Mouse (Mus musculus): ENCODE results near the gene Daam1.

Gene Daam1

DNA sequence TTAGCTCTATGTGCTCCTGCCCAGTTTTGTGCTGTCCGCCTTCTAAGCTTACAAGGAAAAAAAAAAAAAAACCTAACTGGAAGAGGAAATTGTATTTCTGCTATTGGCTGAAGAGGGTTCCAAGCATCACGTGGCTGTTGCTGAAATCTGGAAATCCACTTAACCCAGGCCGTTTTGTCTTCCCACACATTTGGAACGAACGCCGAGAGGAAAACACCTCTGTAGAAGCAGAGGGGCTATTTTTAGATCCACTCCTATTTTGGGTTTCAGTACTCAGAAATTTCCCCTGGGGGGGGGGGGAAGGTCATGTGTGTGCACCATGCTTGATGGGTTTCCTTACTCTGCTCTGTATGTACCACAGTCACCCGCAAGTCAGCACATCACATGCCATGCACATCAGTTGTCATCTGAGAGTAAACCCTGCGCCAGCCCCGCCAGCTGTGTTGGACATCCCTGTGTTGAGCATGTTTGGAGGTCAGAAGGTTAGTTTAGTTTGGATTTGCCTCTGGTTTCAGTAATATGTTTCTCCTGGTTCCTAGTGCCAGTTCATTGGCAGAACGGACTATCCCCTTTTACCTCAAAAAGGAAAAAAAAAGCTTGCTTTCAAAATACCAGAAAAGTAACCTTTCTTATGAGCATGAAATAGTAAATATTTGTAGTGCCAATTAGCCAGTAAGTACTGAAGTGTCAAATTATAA is 33.1 kb downstream of the Daam1 start:
- DNase-seq (ENCODE audit: low spot score in 2 of 2), result no peak

DNA sequence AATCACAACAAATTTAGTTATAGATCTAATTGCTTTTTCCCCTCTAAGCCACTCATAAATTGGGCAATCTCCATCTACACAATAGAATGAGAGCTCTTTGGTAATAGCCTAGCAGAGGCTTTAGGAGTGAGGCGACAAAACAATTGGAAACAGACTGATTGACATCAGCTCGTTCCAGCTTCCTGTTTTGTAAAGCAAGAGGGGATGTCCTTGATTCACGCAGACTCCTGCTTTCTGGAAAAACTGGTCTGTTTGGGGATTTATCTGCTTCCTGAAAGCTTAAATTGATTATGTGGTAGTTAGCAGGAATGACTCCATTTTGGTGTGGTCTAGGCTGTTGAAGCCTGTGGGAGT is 33.6 kb downstream of the Daam1 start:
- DNase-seq (ENCODE audit: low spot score in 2 of 2), result no peak

DNA sequence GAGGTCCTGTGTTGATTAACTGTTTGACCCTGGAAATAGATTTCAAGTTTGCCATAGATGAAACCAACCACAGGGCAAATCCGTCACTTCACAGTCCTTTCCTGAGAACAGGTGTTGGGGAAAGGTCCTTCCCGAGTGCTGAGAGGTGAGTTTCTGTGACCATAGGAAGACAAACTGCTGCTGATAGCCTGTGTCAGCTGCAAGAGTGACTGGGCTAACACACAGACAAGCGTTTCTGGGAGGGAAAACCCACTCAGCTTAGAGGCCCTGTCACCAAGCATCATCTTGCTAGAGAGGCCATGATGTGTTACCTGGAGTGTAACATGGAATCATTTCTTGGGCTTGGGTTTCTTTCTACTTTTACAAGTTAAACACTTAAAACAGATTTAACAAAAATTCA is 35.1 kb downstream of the Daam1 start:
- no peak for DNase-seq (ENCODE audit: low spot score in 2 of 2)

DNA sequence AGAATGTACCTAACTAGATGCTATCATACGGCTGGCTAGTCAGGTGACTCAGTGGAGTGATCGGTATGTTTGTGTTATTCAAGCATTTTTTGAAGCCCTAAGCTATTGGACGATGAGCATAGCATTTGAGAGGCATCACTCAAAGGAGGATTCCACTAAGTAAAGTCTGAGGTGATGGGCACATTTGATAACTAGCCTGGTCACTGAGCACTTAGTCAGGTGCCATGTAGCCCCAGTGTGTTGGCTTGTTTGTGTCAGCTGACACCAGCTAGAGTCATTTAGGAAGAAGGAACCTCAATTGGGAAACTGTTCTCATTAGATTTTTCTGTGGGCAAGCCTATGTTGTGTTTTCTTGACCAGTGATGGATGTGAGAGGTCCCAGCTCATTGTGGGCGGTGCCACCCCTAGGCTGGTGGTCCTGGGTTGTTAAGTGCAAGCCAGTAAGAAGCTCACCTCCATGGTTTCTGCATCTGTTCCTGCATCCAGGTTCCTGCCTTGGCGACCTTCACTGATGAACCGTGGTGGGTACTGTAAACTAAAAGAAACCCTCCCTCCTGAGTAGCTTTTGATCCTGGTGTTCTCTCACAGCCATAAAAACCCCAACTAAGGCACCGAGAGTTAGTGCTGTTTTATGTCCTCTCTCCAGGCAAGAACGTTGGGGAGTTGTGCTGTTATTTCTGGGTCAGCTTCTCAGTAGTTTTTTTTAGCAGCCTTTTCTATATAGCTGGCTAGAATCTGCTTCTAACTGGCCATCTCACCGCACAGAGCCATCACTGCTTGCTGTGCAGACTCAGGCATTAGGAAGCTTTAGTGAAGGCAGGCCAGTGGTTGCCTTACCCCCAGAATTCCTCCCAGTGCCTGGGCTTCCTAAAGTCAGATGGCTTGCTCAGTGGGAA is 36.7 kb downstream of the Daam1 start:
- no peak for DNase-seq (ENCODE audit: low spot score in 2 of 2)

DNA sequence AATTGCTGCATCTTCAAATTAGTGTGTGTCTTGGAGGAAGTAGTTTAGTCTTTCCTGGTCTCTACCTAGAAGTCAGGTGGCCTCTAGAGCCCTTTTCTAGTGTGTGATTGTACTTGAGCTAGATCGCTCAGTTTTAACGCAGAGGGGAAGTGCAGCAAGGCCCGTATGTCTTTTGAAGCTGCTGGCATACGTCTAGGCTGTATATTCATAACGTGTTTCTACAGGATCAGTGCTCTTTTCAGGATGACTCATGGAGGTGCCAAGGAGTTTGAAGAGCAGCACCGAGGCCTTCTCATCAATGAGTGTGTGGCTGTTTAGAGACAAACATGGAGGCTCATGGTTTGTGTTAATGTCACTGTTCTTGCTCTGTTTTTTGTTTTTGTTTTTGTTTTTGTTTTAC is 39.8 kb downstream of the Daam1 start:
- DNase-seq (ENCODE audit: low spot score in 2 of 2), result no peak

DNA sequence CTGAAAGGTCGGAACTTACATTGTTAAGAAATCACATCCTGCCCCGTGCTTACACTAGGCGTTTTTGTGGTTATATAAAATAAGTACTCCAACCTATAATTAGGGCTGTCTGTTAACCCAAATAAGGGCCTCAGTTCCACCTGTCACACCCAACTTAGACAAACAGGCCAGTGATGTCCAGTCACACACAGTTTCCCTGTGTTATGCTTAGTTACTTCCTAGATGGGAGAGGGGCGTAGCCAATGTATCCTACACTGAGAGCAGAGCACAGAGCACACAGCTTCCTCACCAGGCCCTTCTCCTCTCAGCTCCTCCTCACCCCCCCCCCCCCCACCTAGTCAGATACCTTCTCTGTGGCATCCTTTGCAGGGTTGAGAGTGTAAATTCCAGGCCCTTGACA is 41.5 kb downstream of the Daam1 start:
- DNase-seq (ENCODE audit: low spot score in 2 of 2), result no peak

DNA sequence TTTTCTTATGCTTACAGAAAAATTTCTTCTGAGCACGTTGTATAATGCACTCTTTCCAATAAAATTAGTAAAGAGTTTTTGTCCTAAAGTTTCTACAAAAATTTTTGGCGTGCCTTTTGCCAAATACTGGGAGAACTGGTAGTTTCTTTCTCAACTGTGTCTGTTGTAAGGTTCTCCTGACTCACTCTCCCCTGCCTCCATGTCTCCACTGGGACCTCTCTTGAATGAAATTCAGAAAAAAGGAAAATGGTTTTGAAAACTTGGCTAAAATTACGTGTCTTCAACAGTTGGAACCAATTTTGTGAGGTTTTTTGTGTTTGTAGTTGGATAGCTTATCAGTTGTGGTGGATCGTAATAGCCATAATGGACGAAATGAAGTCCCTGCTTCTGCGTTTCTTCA is 43.7 kb downstream of the Daam1 start:
- no peak for DNase-seq (ENCODE audit: low spot score in 2 of 2)

DNA sequence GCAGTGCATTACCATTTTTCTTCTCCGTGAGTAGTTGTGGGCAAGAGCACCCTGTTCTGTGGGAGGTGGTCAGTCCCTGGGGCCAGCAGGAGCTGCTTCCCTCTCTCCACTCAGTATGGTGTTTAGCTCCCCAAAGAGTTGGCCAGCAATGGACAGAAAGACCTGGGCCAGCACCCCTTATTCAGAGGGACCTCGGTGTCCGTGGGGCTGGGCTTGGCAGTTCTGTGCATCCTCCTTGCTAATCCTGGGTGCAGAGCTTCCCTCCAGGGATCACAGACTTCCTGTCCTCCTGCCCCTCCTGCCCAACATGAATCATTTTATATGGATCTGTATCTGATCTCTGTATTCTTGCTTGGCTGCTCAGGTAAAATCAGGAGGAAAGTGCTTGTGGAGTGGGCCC is 44.1 kb downstream of the Daam1 start:
- DNase-seq (ENCODE audit: low spot score in 2 of 2), result no peak

DNA sequence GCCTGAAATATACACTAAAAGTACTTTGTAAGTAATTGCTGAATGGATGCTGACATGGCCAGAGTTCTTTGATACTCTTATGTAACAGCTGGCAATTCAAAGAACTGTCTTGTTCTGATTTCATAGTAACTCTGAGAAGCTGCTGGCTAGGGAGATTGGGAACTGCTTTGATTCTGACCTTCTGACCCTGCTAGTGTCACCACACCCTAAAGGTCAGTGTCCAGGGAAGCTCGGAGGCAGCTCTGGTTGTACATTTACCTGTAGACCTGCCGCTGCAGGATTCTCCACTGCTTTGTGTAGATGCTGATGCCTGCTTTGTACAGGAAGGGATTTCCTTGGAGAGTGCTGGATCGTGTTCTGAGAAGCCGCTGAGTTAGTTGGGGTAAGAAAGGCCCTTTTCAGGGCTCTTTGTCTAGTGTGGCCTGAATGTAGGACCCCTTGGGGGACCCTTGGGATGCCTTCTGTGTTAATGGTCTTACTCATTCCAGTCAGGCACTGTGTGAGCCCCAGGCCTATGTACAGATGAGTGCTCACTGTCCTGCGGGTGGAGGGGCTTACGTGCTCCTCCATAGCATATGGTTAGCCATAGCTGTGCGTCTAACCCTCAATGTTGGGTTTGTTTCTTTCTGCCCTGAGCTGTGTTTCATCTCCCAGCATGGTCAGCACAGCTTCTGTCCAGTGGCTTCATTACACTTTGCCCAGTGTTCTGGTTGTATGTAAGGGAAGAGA is 45.0 kb downstream of the Daam1 start:
- DNase-seq (ENCODE audit: low spot score in 2 of 2), result no peak

DNA sequence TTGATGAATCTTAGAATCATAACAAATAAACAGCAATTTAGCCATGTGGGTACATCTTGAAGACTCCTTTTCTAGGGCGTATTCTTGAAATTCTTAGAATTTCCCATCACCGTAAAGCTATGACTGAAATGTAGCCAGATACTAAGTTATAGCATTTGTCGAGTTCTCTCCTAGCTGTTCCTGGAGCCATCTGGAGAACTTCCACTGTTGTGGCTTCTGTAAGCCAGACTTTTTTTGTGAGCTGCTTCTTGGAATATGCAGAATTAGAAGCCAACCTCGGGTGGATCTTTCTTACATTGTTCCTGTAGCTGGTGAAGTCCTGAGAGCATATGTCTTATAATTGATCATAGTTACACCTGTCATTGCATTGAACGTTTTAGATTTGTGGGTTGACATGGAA is 50.1 kb downstream of the Daam1 start:
- no peak for DNase-seq (ENCODE audit: low spot score in 2 of 2)

DNA sequence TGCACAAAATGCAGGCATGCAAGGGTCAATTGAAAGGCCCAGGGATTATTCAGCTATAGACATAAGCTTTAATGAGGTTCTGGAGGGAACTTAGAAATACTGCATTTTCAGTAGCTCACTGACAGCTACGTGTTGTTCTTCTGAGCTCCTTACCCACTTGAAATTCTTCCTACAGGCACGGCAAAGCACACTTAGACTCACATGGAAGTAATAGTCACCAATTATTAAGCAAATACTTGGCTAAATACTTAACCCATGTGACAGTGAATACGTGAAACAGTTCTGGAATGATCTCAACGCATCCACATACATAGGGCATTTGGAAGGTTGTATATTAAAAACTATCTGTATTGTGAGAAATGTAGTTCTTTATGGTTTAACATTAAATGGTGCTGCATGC is 50.6 kb downstream of the Daam1 start:
- no peak for DNase-seq (ENCODE audit: low spot score in 2 of 2)

DNA sequence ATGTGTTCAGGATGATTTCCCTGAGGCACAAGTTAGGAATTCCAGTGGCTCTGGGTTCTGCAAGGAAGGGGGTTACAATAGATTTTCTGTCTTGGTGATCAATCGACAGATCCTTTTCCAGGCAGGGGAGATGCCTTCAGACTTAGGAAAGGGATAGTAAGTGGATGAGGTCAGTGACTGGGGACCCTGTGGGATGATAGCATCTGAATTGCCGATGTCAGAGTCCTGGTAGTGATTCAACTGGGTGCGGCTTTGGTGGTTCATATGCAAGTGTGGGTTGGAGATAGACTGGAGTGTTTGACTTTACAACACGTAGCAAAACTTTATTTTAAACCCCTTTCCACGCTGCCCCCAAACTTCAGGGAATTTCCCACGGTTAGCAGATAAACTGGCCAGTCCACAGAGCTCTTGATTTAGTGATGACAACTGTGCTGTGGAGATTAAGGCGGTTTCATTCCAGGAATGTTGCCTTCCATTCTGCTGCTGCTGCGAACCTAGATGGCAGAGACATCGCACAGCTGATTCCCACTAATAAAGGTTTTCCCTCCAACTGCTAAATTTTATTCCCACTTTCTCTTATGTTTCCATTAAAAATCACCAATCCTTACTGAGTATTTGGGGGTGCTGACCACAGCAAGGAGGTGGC is 52.3 kb downstream of the Daam1 start:
- DNase-seq (ENCODE audit: low spot score in 2 of 2), result no peak

DNA sequence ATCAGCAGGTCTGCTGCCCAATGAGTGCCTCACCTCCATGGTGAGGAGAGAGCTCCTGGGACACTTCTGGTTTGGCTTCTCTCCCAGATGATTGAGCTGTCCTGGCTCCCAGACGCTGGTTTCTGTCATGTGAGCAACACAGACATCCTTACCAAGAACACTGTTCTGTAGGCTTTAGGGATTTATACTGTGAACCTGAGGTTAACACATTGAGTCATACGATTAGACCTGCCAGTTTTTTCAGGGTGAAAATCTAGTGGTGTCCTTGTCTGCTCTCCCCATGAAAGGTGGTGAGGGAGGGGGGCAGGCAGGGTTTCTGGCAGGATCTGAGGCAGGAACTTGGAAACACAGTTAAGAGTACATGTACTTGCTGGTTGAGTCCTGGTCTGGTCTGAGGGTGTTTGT is 54.3 kb downstream of the Daam1 start:
- no peak for DNase-seq (ENCODE audit: low spot score in 2 of 2)

DNA sequence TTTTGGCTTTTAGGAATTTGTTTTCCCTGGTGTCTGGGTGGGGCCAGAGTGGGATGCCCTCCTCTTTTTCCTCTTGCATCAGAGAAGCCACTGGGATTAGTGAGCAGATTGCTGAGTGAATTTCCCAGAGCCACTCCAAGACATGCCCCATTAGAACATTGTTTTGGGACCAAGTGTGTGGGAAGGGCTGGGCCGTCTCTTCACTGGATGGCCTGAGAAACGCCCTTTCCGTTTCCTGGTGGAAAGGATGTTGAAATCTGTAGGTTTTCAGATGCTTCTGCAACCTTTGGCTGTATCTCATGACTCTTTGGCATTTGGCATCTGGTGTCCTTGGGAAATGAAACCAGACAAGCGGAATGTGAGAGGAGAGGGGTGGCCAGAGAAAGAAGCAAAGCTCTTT is 54.8 kb downstream of the Daam1 start:
- no peak for DNase-seq (ENCODE audit: low spot score in 2 of 2)

DNA sequence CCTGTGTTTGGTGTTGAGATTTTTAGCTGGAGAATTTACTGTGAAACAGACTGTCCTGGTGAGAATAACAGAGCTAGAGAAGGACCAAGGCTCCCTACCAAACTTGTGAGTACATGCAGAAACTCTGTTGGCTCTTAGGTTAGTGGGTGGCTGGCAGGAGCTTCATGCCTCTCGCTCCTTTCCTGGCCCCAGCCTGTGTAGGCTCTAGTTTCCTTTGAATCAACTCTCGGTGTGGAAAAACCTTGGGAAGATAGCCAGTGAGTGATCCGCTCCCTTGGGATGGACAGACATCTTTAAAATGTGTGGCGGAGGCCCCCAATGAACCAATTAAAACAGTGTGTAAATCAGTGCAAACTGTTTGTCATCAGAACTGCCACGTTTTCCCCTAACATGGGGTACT is 55.5 kb downstream of the Daam1 start:
- DNase-seq (ENCODE audit: low spot score in 2 of 2), result no peak

DNA sequence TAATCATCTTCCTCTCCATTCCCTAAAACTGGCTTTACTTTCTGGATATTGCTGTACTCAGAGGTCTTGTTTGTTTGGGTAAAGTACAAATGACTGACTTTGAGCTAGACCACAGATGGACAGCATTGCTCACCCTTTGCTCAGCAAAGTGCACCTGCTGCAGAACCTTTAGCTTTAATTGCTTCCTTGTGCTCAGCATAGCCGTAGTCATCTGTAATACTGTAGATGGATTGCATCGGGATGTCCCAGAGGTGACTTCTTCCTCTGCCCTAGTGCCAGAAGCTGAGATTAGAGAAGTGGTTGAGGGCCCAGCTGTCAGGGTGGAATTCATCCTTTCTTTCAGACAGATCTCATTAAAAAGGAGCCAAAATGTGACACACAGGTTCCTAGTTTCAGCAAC is 56.1 kb downstream of the Daam1 start:
- DNase-seq (ENCODE audit: low spot score in 2 of 2), result no peak

DNA sequence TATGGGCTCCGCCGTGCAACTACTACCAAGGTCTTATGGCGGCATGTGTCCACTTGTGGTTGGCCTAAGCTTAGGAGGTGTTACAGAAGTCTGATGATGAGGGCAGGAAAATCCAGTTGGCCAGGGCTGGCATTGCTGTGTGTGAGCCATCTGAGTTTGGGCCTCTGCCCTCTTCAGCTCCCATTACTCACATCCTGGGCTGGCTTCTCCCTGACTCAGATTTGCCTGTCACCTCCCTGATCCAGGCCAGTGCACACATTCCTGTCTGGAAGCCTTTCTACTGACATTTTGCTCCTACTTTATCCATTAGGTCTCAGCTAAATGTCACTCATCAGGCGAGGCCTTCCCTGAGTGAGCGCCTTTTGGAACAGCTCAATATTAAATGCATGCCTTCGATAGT is 57.5 kb downstream of the Daam1 start:
- no peak for DNase-seq (ENCODE audit: low spot score in 2 of 2)

DNA sequence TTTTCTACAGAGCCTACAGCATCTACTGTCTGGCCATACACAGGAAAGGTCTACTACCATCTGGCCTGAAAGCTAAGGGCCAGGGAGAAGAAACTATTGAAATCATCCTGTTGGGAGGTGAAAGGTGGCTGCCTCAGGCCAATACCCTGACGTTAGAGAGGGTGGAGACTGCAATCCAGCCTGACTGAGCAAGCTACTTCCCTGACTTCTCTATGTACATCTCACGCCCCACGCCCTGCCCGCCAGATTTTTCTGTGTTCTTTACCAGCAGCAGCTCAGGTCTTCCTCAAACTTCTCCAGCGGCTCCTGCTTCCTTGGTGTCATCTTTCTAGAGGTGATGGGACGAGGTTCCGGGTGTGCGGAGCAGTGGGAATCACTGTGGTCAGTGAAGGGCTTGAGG is 58.4 kb downstream of the Daam1 start:
- DNase-seq (ENCODE audit: low spot score in 2 of 2), result no peak

DNA sequence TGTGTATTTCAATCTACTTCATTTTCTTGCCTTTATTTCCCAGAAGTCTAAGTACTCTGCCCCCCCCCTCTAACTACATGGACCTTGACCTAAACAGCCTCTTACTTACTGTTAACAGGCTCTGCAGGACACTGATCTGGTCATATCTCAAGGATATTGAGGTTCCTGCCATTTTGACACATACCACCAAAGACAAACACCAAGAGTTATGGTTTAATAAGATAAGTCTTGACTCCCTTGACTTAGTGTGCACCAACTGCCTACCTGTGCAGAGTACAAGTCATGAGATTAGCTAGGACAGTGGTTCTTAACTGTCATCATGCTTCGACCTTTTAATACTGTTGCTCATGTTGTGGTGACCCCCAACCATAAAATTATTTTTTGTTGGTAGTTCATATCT is 59.4 kb downstream of the Daam1 start:
- DNase-seq (ENCODE audit: low spot score in 2 of 2), result no peak

DNA sequence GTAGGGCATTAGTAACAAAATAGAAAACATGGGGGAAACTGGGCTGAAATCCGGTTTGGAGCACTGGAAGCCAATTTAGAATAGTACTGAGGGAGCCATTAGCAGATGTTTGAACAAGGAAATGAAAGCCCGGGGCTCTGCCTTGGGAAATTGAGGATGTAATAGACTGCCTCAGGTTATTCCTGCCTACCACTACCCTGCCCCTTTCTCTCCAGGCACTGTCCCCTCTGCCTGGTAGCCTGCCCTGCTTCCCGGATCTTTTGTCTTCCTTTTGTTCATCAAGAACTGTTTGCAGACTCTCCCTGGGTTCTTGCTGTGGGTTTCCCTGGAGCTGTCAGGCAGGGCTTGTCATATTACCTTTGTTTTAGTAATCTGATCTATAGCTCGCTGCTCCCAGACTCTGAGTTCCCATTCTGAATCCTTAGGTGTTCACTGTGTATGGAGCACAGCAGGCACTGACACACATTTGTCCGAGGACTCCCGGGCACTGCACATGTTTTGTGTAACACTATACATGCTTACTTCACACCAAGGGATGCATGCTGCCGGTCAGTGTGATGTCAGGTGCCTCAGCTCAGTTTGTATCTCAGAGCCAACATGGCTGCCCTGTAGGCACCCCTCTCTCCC is 61.0 kb downstream of the Daam1 start:
- DNase-seq (ENCODE audit: low spot score in 2 of 2), result no peak

DNA sequence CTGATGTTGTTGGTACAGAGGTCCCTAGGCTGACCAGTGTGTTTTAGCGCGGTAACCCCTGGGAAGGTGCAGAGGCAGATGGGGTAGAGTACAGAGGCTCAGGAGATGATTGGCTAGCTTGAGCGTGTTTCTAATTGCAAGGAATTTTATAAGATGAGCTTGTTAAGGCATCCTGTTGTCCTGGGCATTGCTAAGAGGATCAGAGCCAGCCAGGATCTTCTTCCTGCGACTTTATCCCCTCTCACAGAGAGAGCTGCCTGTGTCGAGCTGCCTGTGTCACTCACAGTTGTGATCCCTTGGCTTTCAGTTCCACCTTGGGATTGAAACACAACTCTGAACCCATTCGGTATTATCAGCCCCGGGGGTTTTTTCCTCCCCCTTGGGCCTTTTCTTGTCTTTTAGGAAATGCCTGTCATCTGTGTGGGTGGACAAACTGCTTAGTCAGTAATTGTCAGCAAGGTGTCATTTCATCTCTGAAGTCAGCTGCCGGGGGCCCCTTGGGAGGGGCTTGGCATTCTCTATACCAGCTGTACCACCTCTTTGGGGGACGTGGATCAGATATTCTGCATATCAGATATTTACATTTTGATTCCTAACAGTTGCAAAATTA is 62.2 kb downstream of the Daam1 start:
- DNase-seq (ENCODE audit: low spot score in 2 of 2), result no peak

Data from spleen, postnatal 4 days (tissue).